ENCODE assay signal across 10 mouse cellular contexts in the genomic region with DNA sequence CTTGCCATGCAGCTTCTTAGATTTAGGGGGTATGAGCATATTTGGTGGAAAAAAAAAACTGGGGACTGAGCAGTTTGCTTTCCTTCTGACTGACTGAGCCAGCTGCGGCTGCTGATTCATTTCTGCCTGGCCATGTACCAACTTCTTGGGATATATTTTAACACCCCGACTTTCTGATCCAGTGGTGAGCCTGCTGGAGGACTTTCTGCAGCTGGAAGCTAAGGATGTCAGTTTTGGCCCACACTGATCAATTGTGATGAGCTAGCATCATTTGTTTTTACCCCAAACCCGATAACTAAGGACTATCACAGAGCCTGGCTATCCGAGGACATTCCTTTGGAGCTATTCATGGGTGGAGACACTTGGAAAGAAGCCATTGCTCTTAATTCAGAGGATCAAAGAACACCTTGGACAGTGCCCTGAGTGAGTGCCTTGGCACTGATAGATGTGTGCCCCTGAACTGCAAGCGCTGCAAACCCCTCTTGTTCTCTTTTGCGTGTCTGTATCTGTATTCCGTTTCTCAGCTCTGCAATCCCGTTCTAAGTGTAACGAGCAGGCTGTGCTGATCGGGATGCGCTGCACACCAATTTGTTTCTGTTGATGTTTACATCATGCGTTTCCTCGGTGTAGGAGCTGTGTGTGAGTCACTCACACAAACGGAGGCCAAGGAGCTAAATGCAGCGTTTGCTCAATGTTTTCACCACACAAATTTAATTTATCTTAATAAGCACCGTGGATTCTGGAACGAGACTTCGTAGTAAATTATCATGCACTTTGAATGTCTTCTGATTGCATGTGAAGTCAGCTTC. TPM values are rescaled to one million over a fixed set of nuclear protein-coding genes. Genes with fewer than 3 reads are reported as not detected.
DNase-seq lines count a peak whose midpoint lies in the region; ATAC-seq lines count a peak whose summit lies in the region.
"Had no signal": no experiment of that assay in that cellular context is flagged by ENCODE, and none has a peak within 500 bp of the region (broad histone marks: within the 10 kb centered on the region; RNA-seq: fewer than 3 reads in every experiment).

No protein-coding gene starts in this region.

- H3K9ac ChIP-seq in kidney, embryonic 16.5 days (replicated peaks; ENCODE audit: low read length): no peak overlapping the region
- no peak overlapping the region for H3K9ac ChIP-seq in lung, embryonic 16.5 days (ENCODE audit: low read length)
- H3K9ac ChIP-seq: forebrain, embryonic 12.5 days had no signal

- H3K4me2 ChIP-seq in kidney, embryonic 16.5 days (replicated peaks; ENCODE audit: low read depth, low read length): no peak overlapping the region
- no peak overlapping the region for H3K4me2 ChIP-seq in lung, embryonic 16.5 days (ENCODE audit: low read depth, low read length)
- H3K4me2 ChIP-seq: forebrain, embryonic 12.5 days had no signal

- H3K27me3 ChIP-seq in kidney, embryonic 16.5 days (ENCODE audit: insufficient read depth, low read length): no peaks in the 10 kb centered on the region
- no peaks in the 10 kb centered on the region for H3K27me3 ChIP-seq in lung, embryonic 16.5 days (ENCODE audit: control insufficient read depth, insufficient read depth, low read depth, low read length)
- H3K27me3 ChIP-seq: forebrain, embryonic 12.5 days had no signal

- ATAC-seq in kidney, embryonic 16.5 days (ENCODE audit: low FRiP score, low TSS enrichment): no peak
- 0 out of 2 replicates have a peak, but pooled peaks have one; percentile 41 for ATAC-seq in lung, embryonic 16.5 days (ENCODE audit: low read depth)

- DNase-seq in kidney, adult 8-10 months: peak; percentile 30 to 53
- DNase-seq in NIH3T3 (ENCODE audit: low read depth): peak; percentile 76
- DNase-seq in gastrocnemius, adult 18-20 months (ENCODE audit: low spot score): peak; percentile 59
- no peak for DNase-seq in layer of hippocampus, adult 9-10 months (ENCODE audit: low spot score)
- DNase-seq in thymus, postnatal 25 days: no peak
- no peak for DNase-seq in thymus, adult 18-20 months
- DNase-seq: thymus, postnatal 36 days had no signal

- H3K4me1 ChIP-seq in kidney, embryonic 16.5 days (ENCODE audit: insufficient read depth, low read length): no peaks in the 10 kb centered on the region
- H3K4me1 ChIP-seq in lung, embryonic 16.5 days (replicated peaks; ENCODE audit: control insufficient read depth, insufficient read depth, low read length): no peaks in the 10 kb centered on the region; the same call in 1 of the 2 replicates
- H3K4me1 ChIP-seq: forebrain, embryonic 12.5 days had no signal

- H3K4me3 ChIP-seq in kidney, embryonic 16.5 days (ENCODE audit: low read length): no peak overlapping the region
- H3K4me3 ChIP-seq in lung, embryonic 16.5 days (ENCODE audit: low read length): no peak overlapping the region
- H3K4me3 ChIP-seq: forebrain, embryonic 12.5 days had no signal

- no peaks in the 10 kb centered on the region for H3K9me3 ChIP-seq in kidney, embryonic 16.5 days (ENCODE audit: low read length)
- no peaks in the 10 kb centered on the region for H3K9me3 ChIP-seq in lung, embryonic 16.5 days (ENCODE audit: control insufficient read depth, low read length)
- H3K9me3 ChIP-seq: forebrain, embryonic 12.5 days had no signal

- 80% methylated on average over 18 of the region's 18 CpGs for WGBS in kidney, embryonic 16.5 days
- 62% methylated on average over 18 of the region's 18 CpGs for WGBS in lung, embryonic 16.5 days

- H3K36me3 ChIP-seq in kidney, embryonic 16.5 days (ENCODE audit: insufficient read depth, low read length): no peaks in the 10 kb centered on the region
- no peaks in the 10 kb centered on the region for H3K36me3 ChIP-seq in lung, embryonic 16.5 days (ENCODE audit: control insufficient read depth, insufficient read depth, low read length)
- H3K36me3 ChIP-seq: forebrain, embryonic 12.5 days had no signal

- no peak overlapping the region for H3K27ac ChIP-seq in kidney, embryonic 16.5 days (ENCODE audit: low read length)
- H3K27ac ChIP-seq in lung, embryonic 16.5 days (ENCODE audit: low read length): no peak overlapping the region
- H3K27ac ChIP-seq: forebrain, embryonic 12.5 days had no signal

RNA-seq across cellular contexts. Expression of a gene that starts 9.4 kb away (rescaled TPM):
- polyA plus RNA-seq in kidney, embryonic 16.5 days (2015; fragmentation: Nextera tagmentation; extraction: Ambion mirVana): 8.9 and 9.2 TPM in 2 replicates
- total RNA-seq in gastrocnemius, adult 18-20 months (2021): 1 to 10 TPM in 1 of 2 experiments, under 1 TPM in 1; 0.98 to 2.2 TPM
- polyA plus RNA-seq in lung, embryonic 16.5 days (2015; fragmentation: Nextera tagmentation; extraction: Ambion mirVana): 7.4 and 8.6 TPM in 2 replicates

RNA-seq across cellular contexts. Expression of a gene that starts 22.1 kb away (rescaled TPM):
- 27.3 and 28.0 TPM in 2 replicates for polyA plus RNA-seq in kidney, embryonic 16.5 days (2015; fragmentation: Nextera tagmentation; extraction: Ambion mirVana)
- total RNA-seq in gastrocnemius, adult 18-20 months (2021): under 1 TPM; 0.28 to 0.46 TPM
- 0.84 and 1.3 TPM in 2 replicates for polyA plus RNA-seq in lung, embryonic 16.5 days (2015; fragmentation: Nextera tagmentation; extraction: Ambion mirVana)

Comparison
In these comparisons a context has a peak if more than half of its experiments do, and no peak if none do; other contexts are left out.
1. DNase-seq: peak in kidney, adult 8-10 months (2 of 2), NIH3T3 (single experiment) and gastrocnemius, adult 18-20 months (single experiment); none in layer of hippocampus, adult 9-10 months (single experiment), thymus, postnatal 25 days (single experiment) and thymus, adult 18-20 months (0 of 2).
2. RNA of a gene that starts 22.1 kb away (polyA plus RNA-seq): 27.3 to 28.0 TPM in kidney, embryonic 16.5 days; 0.84 to 1.3 TPM in lung, embryonic 16.5 days; every median in the first group is over 10 times any median in the second.